Mouse (Mus musculus) CH12.LX (cell line): Measurements from ENCODE around the gene Ddx42. TPM values are rescaled to one million over a fixed set of nuclear protein-coding genes. Genes with fewer than 3 reads are reported as not detected.

ENCODE experiments used
- DNase-seq: peaks from one replicate; pipeline ENCODE4 v3.0.0-alpha.2; 2013; ENCODE audit errors: extremely low read depth
- H3K27ac ChIP-seq: 2 replicates; pipeline ENCODE4 v1.5.1; 2012; ENCODE audit warnings: low read depth, mild to moderate bottlenecking, control low read depth, moderate library complexity; ENCODE audit not compliant: insufficient read depth
- H3K27me3 ChIP-seq: replicated peaks from 2 replicates; pipeline ENCODE3; 2012; ENCODE audit warnings: inconsistent platforms
- H3K36me3 ChIP-seq, 2 experiments: replicated peaks in 1 of 2; 2 replicates each; pipeline versions ENCODE3 to v1.6.1; 2012; ENCODE audit warnings: inconsistent platforms in 1 of 2, low read length in 1 of 2, mild to moderate bottlenecking in 1 of 2, mixed read lengths in 1 of 2, moderate library complexity in 1 of 2; ENCODE audit not compliant: control insufficient read depth in 1 of 2, insufficient read depth in 1 of 2
- H3K4me1 ChIP-seq, 2 experiments: 2 replicates each; pipeline ENCODE4 v1.6.1; 2012; ENCODE audit warnings: inconsistent platforms in 1 of 2, moderate library complexity in 1 of 2; ENCODE audit not compliant: insufficient read depth in 2 of 2, control insufficient read depth in 1 of 2
- H3K4me2 ChIP-seq: 2 replicates; pipeline ENCODE4 v1.6.1; 2012; ENCODE audit warnings: low read depth, mild to moderate bottlenecking, control low read depth; ENCODE audit not compliant: poor library complexity, insufficient read depth, severe bottlenecking
- H3K4me3 ChIP-seq, 3 experiments: fragments of 150-350 bp in 1 of 3; sonication (generic) in 1 of 3; replicated peaks in 1 of 3; 2 replicates each; pipeline versions ENCODE3 to v1.5.1; 2011 to 2012; ENCODE audit warnings: low read depth in 2 of 3, low read length in 2 of 3, mild to moderate bottlenecking in 2 of 3, moderate library complexity in 2 of 3, control low read depth in 1 of 3, improper control_type of control experiment in 1 of 3, inconsistent platforms in 1 of 3, mixed read lengths in 1 of 3; ENCODE audit not compliant: poor library complexity in 1 of 3
- H3K79me2 ChIP-seq: replicated peaks from 2 replicates; pipeline ENCODE4 v1.6.1; 2012; ENCODE audit warnings: mild to moderate bottlenecking, moderate library complexity; ENCODE audit not compliant: control insufficient read depth, poor library complexity, insufficient read depth, severe bottlenecking; ENCODE audit errors: extremely low read depth
- H3K9ac ChIP-seq: 2 replicates; pipeline ENCODE4 v1.6.1; 2012; ENCODE audit warnings: low read depth, mild to moderate bottlenecking, control low read depth, moderate library complexity; ENCODE audit not compliant: insufficient read depth
- H3K9me3 ChIP-seq: replicated peaks from 2 replicates; pipeline ENCODE3; 2012; ENCODE audit warnings: low read length, inconsistent platforms, mixed read lengths
- BHLHE40 ChIP-seq: IDR thresholded peaks from 2 replicates; pipeline ENCODE4 v1.6.1; 2011; ENCODE audit warnings: mild to moderate bottlenecking, low read depth, low read length, improper control_type of control experiment
- CHD1 ChIP-seq: IDR thresholded peaks from 2 replicates; pipeline ENCODE4 v1.6.1; 2012; ENCODE audit warnings: low read depth, low read length, improper control_type of control experiment, inconsistent platforms
- CHD2 ChIP-seq: IDR thresholded peaks from 2 replicates; pipeline ENCODE4 v1.6.1; 2011; ENCODE audit warnings: low read length, improper control_type of control experiment
- CTCF ChIP-seq, 2 experiments: IDR thresholded peaks in 1 of 2; conservative IDR thresholded peaks in 1 of 2; 2 replicates each; pipeline ENCODE4 v1.5.1; 2011 to 2012; ENCODE audit warnings: low read depth in 2 of 2, low read length in 2 of 2, improper control_type of control experiment in 1 of 2, inconsistent platforms in 1 of 2, mild to moderate bottlenecking in 1 of 2, moderate library complexity in 1 of 2
- E2F4 ChIP-seq: IDR thresholded peaks from 2 replicates; pipeline ENCODE4 v1.6.1; 2011; ENCODE audit warnings: low read depth, low read length, improper control_type of control experiment; ENCODE audit not compliant: insufficient replicate concordance
- ELF1 ChIP-seq: IDR thresholded peaks from 2 replicates; pipeline ENCODE4 v1.6.1; 2014; ENCODE audit warnings: low read depth, mild to moderate bottlenecking, inconsistent platforms, low read length, improper control_type of control experiment
- EP300 ChIP-seq: IDR thresholded peaks from 2 replicates; pipeline ENCODE4 v1.6.1; 2011; ENCODE audit warnings: low read length, improper control_type of control experiment
- ETS1 ChIP-seq: conservative IDR thresholded peaks from 2 replicates; pipeline ENCODE4 v1.6.1; 2012; ENCODE audit warnings: low read depth, mild to moderate bottlenecking, inconsistent platforms, low read length, improper control_type of control experiment, moderate library complexity
- GABPA ChIP-seq: IDR thresholded peaks from 2 replicates; pipeline ENCODE4 v1.6.1; 2012; ENCODE audit warnings: low read depth, low read length, improper control_type of control experiment, inconsistent platforms; ENCODE audit not compliant: insufficient replicate concordance
- HCFC1 ChIP-seq: IDR thresholded peaks from 2 replicates; pipeline ENCODE4 v1.6.1; 2012; ENCODE audit warnings: low read depth, mild to moderate bottlenecking, inconsistent platforms, low read length, improper control_type of control experiment
- IRF4 ChIP-seq: IDR thresholded peaks from 2 replicates; pipeline ENCODE4 v1.6.1; 2014; ENCODE audit warnings: low read depth, mild to moderate bottlenecking, inconsistent platforms, low read length, improper control_type of control experiment
- JUN ChIP-seq: IDR thresholded peaks from 2 replicates; pipeline ENCODE4 v1.6.1; 2011; ENCODE audit warnings: low read depth, mild to moderate bottlenecking, low read length, improper control_type of control experiment, moderate library complexity; ENCODE audit not compliant: insufficient read depth
- JUND ChIP-seq: conservative IDR thresholded peaks from 2 replicates; pipeline ENCODE4 v1.6.1; 2011; ENCODE audit warnings: low read depth, low read length, improper control_type of control experiment
- KAT2A ChIP-seq: IDR thresholded peaks from 2 replicates; pipeline ENCODE4 v1.6.1; 2012; ENCODE audit warnings: low read length, improper control_type of control experiment, inconsistent platforms; ENCODE audit not compliant: insufficient replicate concordance
- MAFK ChIP-seq: IDR thresholded peaks from 2 replicates; pipeline ENCODE4 v1.6.1; 2011; ENCODE audit warnings: low read length, improper control_type of control experiment; ENCODE audit not compliant: insufficient replicate concordance
- MAX ChIP-seq: IDR thresholded peaks from 2 replicates; pipeline ENCODE4 v1.6.1; 2011; ENCODE audit warnings: low read length, improper control_type of control experiment
- MAZ ChIP-seq: IDR thresholded peaks from 2 replicates; pipeline ENCODE4 v1.6.1; 2012; ENCODE audit warnings: low read depth, mild to moderate bottlenecking, inconsistent platforms, low read length, improper control_type of control experiment, moderate library complexity
- MXI1 ChIP-seq: IDR thresholded peaks from 2 replicates; pipeline ENCODE4 v1.6.1; 2011; ENCODE audit warnings: mild to moderate bottlenecking, low read depth, low read length, improper control_type of control experiment
- MYC ChIP-seq: IDR thresholded peaks from 2 replicates; pipeline ENCODE4 v1.6.1; 2011; ENCODE audit warnings: low read depth, mild to moderate bottlenecking, improper control_type of control experiment, low read length
- NELFE ChIP-seq: IDR thresholded peaks from 2 replicates; pipeline ENCODE4 v1.6.1; 2011; ENCODE audit warnings: low read depth, low read length, improper control_type of control experiment
- NRF1 ChIP-seq: IDR thresholded peaks from 2 replicates; pipeline ENCODE4 v1.6.1; 2014; ENCODE audit warnings: low read depth, mild to moderate bottlenecking, inconsistent platforms, low read length, improper control_type of control experiment, moderate library complexity
- PAX5 ChIP-seq: IDR thresholded peaks from 2 replicates; pipeline ENCODE4 v1.6.1; 2012; ENCODE audit warnings: low read length, inconsistent platforms, mixed read lengths
- POLR2A ChIP-seq: IDR thresholded peaks from 2 replicates; pipeline ENCODE4 v1.6.1; 2011; ENCODE audit warnings: low read depth, mild to moderate bottlenecking, improper control_type of control experiment, low read length
- POLR2AphosphoS2 ChIP-seq: IDR thresholded peaks from 2 replicates; pipeline ENCODE4 v1.6.1; 2011; ENCODE audit warnings: low read depth, low read length, improper control_type of control experiment
- RAD21 ChIP-seq: IDR thresholded peaks from 2 replicates; pipeline ENCODE4 v1.6.1; 2011; ENCODE audit warnings: low read depth, mild to moderate bottlenecking, low read length, improper control_type of control experiment, moderate library complexity
- RCOR1 ChIP-seq: conservative IDR thresholded peaks from 2 replicates; pipeline ENCODE4 v1.6.1; 2012; ENCODE audit warnings: low read depth, mild to moderate bottlenecking, inconsistent platforms, low read length, improper control_type of control experiment
- SIN3A ChIP-seq: IDR thresholded peaks from 2 replicates; pipeline ENCODE4 v1.6.1; 2012; ENCODE audit warnings: low read length, improper control_type of control experiment, inconsistent platforms
- SMC3 ChIP-seq: IDR thresholded peaks from 2 replicates; pipeline ENCODE4 v1.6.1; 2011; ENCODE audit warnings: low read depth, low read length, improper control_type of control experiment
- TBP ChIP-seq: conservative IDR thresholded peaks from 2 replicates; pipeline ENCODE4 v1.6.1; 2011; ENCODE audit warnings: low read depth, low read length, improper control_type of control experiment
- TCF12 ChIP-seq: IDR thresholded peaks from 2 replicates; pipeline ENCODE4 v1.6.1; 2014; ENCODE audit warnings: low read depth, mild to moderate bottlenecking, inconsistent platforms, low read length, improper control_type of control experiment
- UBTF ChIP-seq: IDR thresholded peaks from 2 replicates; pipeline ENCODE4 v1.6.1; 2012; ENCODE audit warnings: low read depth, mild to moderate bottlenecking, inconsistent platforms, low read length, improper control_type of control experiment, moderate library complexity
- USF1 ChIP-seq: IDR thresholded peaks from 2 replicates; pipeline ENCODE4 v1.6.1; 2014; ENCODE audit warnings: low read depth, mild to moderate bottlenecking, inconsistent platforms, low read length, improper control_type of control experiment
- USF2 ChIP-seq: conservative IDR thresholded peaks from 2 replicates; pipeline ENCODE4 v1.6.1; 2011; ENCODE audit warnings: low read depth, low read length, improper control_type of control experiment
- ZC3H11A ChIP-seq: IDR thresholded peaks from 2 replicates; pipeline ENCODE4 v1.6.1; 2012; ENCODE audit warnings: low read depth, mild to moderate bottlenecking, inconsistent platforms, low read length, improper control_type of control experiment
- ZKSCAN1 ChIP-seq: IDR thresholded peaks from 2 replicates; pipeline ENCODE4 v1.6.1; 2012; ENCODE audit warnings: low read depth, inconsistent platforms, low read length, improper control_type of control experiment, borderline replicate concordance
- ZMIZ1 ChIP-seq: IDR thresholded peaks from 2 replicates; pipeline ENCODE4 v1.6.1; 2012; ENCODE audit warnings: low read depth, mild to moderate bottlenecking, inconsistent platforms, low read length, improper control_type of control experiment
- ZNF384 ChIP-seq: IDR thresholded peaks from 2 replicates; pipeline ENCODE4 v1.6.1; 2012; ENCODE audit warnings: low read depth, low read length, improper control_type of control experiment, inconsistent platforms
- dilution Hi-C: fragments of 300-500 bp; cut with MboI; formaldehyde crosslinking; loops from 2 replicates; pipeline ENCODE4 v1.14.3; 2020; ENCODE audit warnings: low sequenced_read_pairs; ENCODE audit not compliant: extremely low pct_unique_long_range_greater_than_20kb, extremely low pct_ligation_motif_present
- in situ Hi-C: fragments of 300-500 bp; cut with MboI; formaldehyde crosslinking; loops from 3 replicates; pipeline ENCODE4 v1.14.3; 2019; ENCODE audit warnings: low sequenced_read_pairs, low pct_ligation_motif_present, low pct_unique_long_range_greater_than_20kb, mixed read lengths
- polyA plus RNA-seq: library from polyadenylated mRNA; unstranded; fragments of >175 nt; gene quantifications from 2 replicates; pipeline ENCODE4 v1.2.1, GENCODE M21; 2012; ENCODE audit warnings: low read depth; ENCODE audit not compliant: insufficient read length
- total RNA-seq, 2 experiments: library from RNA; depleted of rRNA; stranded (reverse); fragments of 300-350 nt in 1 of 2; fragments of >200 nt in 1 of 2; gene quantifications; 2 replicates each; pipeline ENCODE4 v1.2.3; 2012 to 2014

The Ddx42 gene
- 63.8 and 69.0 TPM in 2 replicates for total RNA-seq (2012; rRNA removed)
- total RNA-seq (2014; rRNA removed) = 65.3 and 65.5 TPM in 2 replicates
- polyA plus RNA-seq = 89.1 and 94.6 TPM in 2 replicates

DNA sequence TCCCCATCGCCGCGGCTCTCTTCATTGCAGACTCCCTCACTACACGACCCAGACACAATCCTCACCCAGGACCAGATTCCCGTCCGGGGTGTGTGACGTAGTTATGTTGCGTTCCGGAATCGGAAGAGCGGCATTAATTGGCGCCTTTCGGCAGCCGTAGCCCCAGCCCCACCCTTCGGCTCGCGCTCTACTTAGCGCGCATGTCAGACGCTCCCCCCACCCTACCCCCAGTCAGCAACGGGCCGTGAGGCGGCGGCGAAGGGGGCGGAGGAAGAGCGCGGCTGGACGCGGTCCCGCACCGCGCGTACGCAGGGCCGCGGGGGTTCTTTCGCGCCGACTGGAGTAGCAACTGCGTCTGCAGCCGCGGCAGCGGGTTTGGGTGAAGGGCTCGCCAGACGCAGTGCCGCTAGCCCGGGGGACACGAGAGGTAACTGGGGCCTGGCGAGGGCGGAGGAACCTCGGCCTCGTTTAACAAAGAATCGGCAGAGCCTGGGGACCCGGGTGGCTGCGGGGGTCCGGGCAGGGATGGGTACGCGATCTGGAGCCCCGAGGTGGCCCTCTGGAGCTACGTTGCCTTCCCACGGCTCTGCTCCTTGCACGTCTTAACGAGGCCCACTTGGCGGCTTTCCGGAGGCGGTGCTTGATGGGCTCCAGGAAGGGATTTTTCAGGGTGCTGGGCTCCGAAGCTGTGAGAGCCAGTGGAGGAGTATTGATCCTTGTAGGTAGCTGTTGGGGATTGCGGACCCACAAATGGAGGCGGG, at the start of gene Ddx42:
Ddx42 (plus strand) TSS at position 197 of the 761 bp plus-strand sequence.
- Histone ChIP-seq H3K4me3 (peak within 1 kb of the TSS; percentile 93 to 97 (median 93)), H3K36me3 (peaks cover 12 to 46% of the 10 kb centered on the region in 2 experiments), H3K4me1 (peaks cover 8 to 63% of the 10 kb centered on the region in 2 experiments), H3K79me2 (peaks cover 85% of the 10 kb centered on the region), H3K27ac (peak within 1 kb of the TSS; percentile 81), H3K4me2 (peak within 1 kb of the TSS; percentile 98), H3K27me3 (no peaks in the 10 kb centered on the region), H3K9me3 (no peaks in the 10 kb centered on the region), H3K9ac (peak within 1 kb of the TSS; percentile 95)
- dilution Hi-C loops (no loop called here), in situ Hi-C loops (no loop called here)
- peak; percentile 97 for DNase-seq
- TF ChIP-seq MAFK (no peak), ZC3H11A (no peak), HCFC1 (peak; percentile 81), ZKSCAN1 (no peak), MXI1 (peak; percentile 94), ZMIZ1 (peak; percentile 90), MAX (no peak; the same call in 1 of the 2 replicates), TBP (0 out of 2 replicates have a peak, but pooled peaks have one; percentile 74), EP300 (no peak), CTCF (conservative IDR thresholded peaks at IDR 0.05 in 1 of 2, IDR thresholded peaks at IDR 0.05 in 1 of 2; ENCODE audit: low read depth in 2 of 2, low read length in 2 of 2) (no peak), NELFE (peak; percentile 89), TCF12 (peak; percentile 83), ZNF384 (no peak), JUN (0 out of 2 replicates have a peak, but pooled peaks have one; percentile 1), CHD2 (no peak; the same call in 1 of the 2 replicates), MAZ (peak; percentile 99), CHD1 (peak; percentile 92; the same call in 1 of the 2 replicates), USF2 (no peak), JUND (no peak), POLR2AphosphoS2 (peak; percentile 90; the same call in 1 of the 2 replicates), RCOR1 (no peak), E2F4 (0 out of 2 replicates have a peak, but pooled peaks have one; percentile 71), UBTF (peak; percentile 80; the same call in 1 of the 2 replicates), GABPA (no peak), ETS1 (peak; percentile 25; the same call in 1 of the 2 replicates), ELF1 (peak; percentile 91), MYC (peak; percentile 26; the same call in 1 of the 2 replicates), NRF1 (peak; percentile 87), SMC3 (no peak), USF1 (no peak), KAT2A (peak; percentile 79; the same call in 1 of the 2 replicates), BHLHE40 (no peak; the same call in 1 of the 2 replicates), POLR2A (peak; percentile 78; the same call in 1 of the 2 replicates), PAX5 (no peak), SIN3A (peak; percentile 94; the same call in 1 of the 2 replicates), IRF4 (peak; percentile 51; the same call in 1 of the 2 replicates), RAD21 (no peak)
